Mouse (Mus musculus): ENCODE measurements around the gene Arfrp1. TPM values are rescaled to one million over a fixed set of nuclear protein-coding genes. Genes with fewer than 3 reads are reported as not detected.

The Arfrp1 gene
- polyA plus RNA-seq, 1 experiment, result 21.7 TPM

GRCm38 (mm10) chr2:181326098-181326497 is 39.1 kb downstream of the Arfrp1 start:
- no peak for TF ChIP-seq GATA1 (IDR thresholded peaks at IDR 0.05; ENCODE audit: low read length)

DNA sequence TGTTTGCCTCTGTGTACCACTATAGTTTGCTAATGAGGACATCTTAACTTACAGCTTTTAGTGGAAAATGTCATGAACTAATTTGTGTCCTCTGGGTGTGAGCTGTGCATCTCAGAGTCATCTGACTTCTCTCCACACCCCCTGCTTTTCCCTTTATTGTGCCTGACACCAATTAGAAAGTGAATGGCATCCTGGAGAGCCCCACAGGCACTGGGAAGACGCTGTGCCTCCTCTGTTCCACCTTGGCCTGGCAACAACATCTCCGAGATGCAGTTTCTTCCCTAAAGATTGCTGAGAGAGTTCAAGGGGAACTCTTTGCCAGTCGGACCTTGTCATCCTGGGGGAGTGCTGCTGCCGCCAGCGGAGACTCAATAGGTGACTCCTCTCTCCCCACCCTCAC is 43.1 kb downstream of the Arfrp1 start:
- no peak for TF ChIP-seq GATA1 (IDR thresholded peaks at IDR 0.05; ENCODE audit: low read length)

GRCm38 (mm10) chr2:181320103-181320499 is 45.1 kb downstream of the Arfrp1 start:
- TF ChIP-seq GATA1 (IDR thresholded peaks at IDR 0.05; ENCODE audit: low read length), result no peak

- no peak for TF ChIP-seq GATA1 (IDR thresholded peaks at IDR 0.05; ENCODE audit: low read length)
Observed at GRCm38 (mm10) chr2:181319248-181320102, 45.7 kb downstream of the Arfrp1 start, which contains the start of gene Rtel1. Gene Rtel1, plus strand, starts transcription at chr2:181319739.

DNA sequence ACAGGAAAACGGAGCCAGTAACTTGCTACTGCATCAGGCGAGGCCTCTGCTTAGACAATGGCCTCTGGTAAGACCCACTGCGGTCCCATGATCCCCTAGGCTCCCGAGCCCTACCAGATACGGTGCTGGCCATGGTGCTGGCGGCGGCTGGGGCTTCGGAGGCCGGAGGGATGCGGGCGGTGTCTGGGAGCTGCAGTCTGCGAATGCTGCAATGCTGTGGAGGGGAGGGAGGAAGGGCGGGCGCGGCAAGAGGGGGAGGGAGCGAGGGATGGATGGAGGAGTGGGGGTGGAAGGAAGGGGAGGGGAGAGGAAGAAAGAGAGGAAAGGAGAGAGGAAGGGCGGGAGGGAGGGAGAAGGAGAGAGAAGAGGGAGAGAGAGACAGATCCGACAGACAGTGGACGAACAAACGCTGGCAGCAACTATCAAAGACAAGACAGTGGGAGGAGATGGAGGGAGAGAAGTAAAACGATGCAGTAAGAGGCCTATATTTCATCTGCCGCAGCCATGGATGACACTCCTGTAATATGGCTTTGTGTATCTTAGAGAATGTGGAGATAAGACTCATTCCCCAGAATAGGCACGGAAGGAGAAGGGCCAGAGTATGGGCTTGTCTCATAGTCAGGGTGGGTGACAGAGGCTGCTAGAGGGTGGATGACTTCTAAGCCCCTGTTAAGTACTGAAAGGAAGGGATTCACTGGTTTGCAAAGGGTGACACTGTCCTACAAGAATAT is 51.0 kb downstream of the Arfrp1 start, which contains the start of gene Stmn3:
Gene Stmn3 (minus strand): TSS at position 421 of the 731 bp plus-strand sequence.
- no peak for TF ChIP-seq GATA1 (IDR thresholded peaks at IDR 0.05; ENCODE audit: low read length)

DNA sequence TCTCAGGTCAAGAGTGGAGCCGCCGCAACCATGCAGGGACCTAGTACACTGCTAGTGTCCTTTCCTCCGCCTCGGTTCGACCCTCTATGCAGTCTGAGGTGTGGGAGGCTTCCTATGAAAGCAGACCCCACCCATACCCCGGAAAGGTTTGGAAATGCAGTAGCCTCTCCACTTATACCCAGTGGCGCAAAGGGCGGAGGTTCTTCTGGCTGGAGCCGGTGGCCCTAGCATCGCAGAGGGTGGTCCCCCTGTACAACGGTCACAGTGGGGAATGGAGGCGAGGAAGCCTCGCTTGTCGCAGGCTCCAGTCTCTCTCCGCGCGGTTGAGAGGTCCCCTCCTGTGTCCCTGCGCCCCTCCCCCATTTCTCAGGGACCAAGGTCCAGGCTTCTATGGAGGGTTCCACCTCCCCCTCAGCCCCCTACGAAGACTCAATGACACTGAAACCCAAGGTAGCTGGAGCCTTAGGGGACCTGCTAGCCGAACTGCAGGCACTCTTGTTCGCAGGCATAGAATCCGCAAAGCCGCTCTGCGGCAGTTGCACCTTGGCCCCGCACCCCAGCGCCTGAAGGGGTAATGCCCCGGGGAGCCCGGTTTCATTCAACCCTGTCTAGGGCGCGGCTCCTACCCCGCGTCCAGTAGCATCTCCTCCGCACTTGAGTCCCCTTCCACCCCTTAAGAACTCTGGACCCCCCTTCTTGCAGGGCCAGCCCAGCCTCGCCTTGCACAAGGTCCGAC is 51.7 kb downstream of the Arfrp1 start:
- TF ChIP-seq GATA1 (IDR thresholded peaks at IDR 0.05; ENCODE audit: low read length), result no peak

- no peak for TF ChIP-seq GATA1 (IDR thresholded peaks at IDR 0.05; ENCODE audit: low read length)
Observed at GRCm38 (mm10) chr2:181313006-181313343, 52.2 kb downstream of the Arfrp1 start.

- no peak for TF ChIP-seq GATA1 (IDR thresholded peaks at IDR 0.05; ENCODE audit: low read length)
Observed at GRCm38 (mm10) chr2:181312435-181312834, 52.8 kb downstream of the Arfrp1 start.

Other genes with a start within 250 kb of the Arfrp1 start
- not detected in 2 replicates for gene Kcnq2, start 230.1 kb downstream of the Arfrp1 start, polyA plus RNA-seq (2012)
- gene Eef1a2, start 208.4 kb downstream of the Arfrp1 start, polyA plus RNA-seq (2012), result not detected in 2 replicates
- gene Ppdpf, start 178.2 kb downstream of the Arfrp1 start, polyA plus RNA-seq (2012), result 208 and 260 TPM in 2 replicates
- not detected in 2 replicates for gene Ptk6, start 162.6 kb downstream of the Arfrp1 start, polyA plus RNA-seq (2012)
- not detected in 2 replicates for gene Srms, start 152.2 kb downstream of the Arfrp1 start, polyA plus RNA-seq (2012)
- gene Fndc11, start 145.4 kb downstream of the Arfrp1 start, polyA plus RNA-seq (2012), result not detected in 2 replicates
- gene Helz2, start 123.4 kb downstream of the Arfrp1 start, polyA plus RNA-seq (2012), result 12.4 and 14.2 TPM in 2 replicates
- 10.8 and 19.1 TPM in 2 replicates for gene Gmeb2, start 77.4 kb downstream of the Arfrp1 start, polyA plus RNA-seq (2012)
- not detected in 2 replicates for gene Stmn3, start 50.9 kb downstream of the Arfrp1 start, polyA plus RNA-seq (2012)
- gene Rtel1, start 45.7 kb downstream of the Arfrp1 start, polyA plus RNA-seq (2012), result 25.1 and 35.5 TPM in 2 replicates
- 36.5 and 42.9 TPM in 2 replicates for gene Zgpat, start 476 bp downstream of the Arfrp1 start, polyA plus RNA-seq (2012)
- 17.7 and 30.2 TPM in 2 replicates for gene Lime1, start 14.7 kb upstream of the Arfrp1 start, polyA plus RNA-seq (2012)
- 0.11 and 0.22 TPM in 2 replicates for gene Zbtb46, start 94.0 kb upstream of the Arfrp1 start, polyA plus RNA-seq (2012)
- gene Abhd16b, start 127.8 kb upstream of the Arfrp1 start, polyA plus RNA-seq (2012), result not detected in 2 replicates
- gene Tpd52l2, start 131.7 kb upstream of the Arfrp1 start, polyA plus RNA-seq (2012), result 31.1 and 70.5 TPM in 2 replicates
- gene Dnajc5, start 155.1 kb upstream of the Arfrp1 start, polyA plus RNA-seq (2012), result 27.9 and 31.8 TPM in 2 replicates
- 71.6 and 72.0 TPM in 2 replicates for gene Uckl1, start 219.5 kb upstream of the Arfrp1 start, polyA plus RNA-seq (2012)
- 25.6 and 26.6 TPM in 2 replicates for gene Prpf6, start 226.5 kb upstream of the Arfrp1 start, polyA plus RNA-seq (2012)
- 82.6 and 93.4 TPM in 2 replicates for gene Zfp512b, start 227.4 kb upstream of the Arfrp1 start, polyA plus RNA-seq (2012)
- 2.2 and 2.4 TPM in 2 replicates for gene Samd10, start 233.8 kb upstream of the Arfrp1 start, polyA plus RNA-seq (2012)